Mouse (Mus musculus): Measurements from ENCODE around the gene Olfr707. TPM values are rescaled to one million over a fixed set of nuclear protein-coding genes. Genes with fewer than 3 reads are reported as not detected.

The Olfr707 gene
- polyA plus RNA-seq, 1 experiment, result not detected

DNA sequence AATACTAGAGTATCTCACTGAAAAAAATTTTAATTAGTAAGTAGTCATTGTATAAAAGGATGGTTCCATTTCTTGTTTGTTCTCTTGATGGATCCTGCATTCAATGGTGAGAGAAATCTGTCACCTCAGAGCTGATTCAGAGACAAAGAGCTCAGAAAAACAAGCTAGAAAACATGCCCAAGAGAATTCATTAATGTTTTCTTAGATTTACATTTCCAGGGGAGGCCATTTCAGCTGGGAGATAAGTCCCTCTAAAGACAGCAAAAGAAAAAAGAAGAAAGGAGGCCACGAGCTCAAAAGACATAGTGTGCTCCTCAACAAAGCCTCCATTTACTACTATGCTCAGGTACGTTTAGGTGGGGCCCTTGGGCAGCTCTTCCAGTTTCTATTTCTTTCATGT lies 58.0 kb downstream of the Olfr707 start, which contains the start of gene Olfr703:
Gene Olfr703, plus strand, starts transcription at position 301 of the 400 bp plus-strand sequence.
- H3K27me3 ChIP-seq (ENCODE audit: control insufficient read depth, insufficient read depth, low read length), result no peaks in the 10 kb centered on the region
- H3K36me3 ChIP-seq (ENCODE audit: control insufficient read depth, insufficient read depth, low read length), result no peaks in the 10 kb centered on the region
- H3K27ac ChIP-seq (ENCODE audit: insufficient read depth, low read depth, low read length), result no peak within 1 kb of the TSS
- 21% methylated on average over 2 of the region's 2 CpGs for WGBS
- H3K4me1 ChIP-seq (ENCODE audit: control insufficient read depth, insufficient read depth, insufficient read length, low read length), result no peaks in the 10 kb centered on the region
- no peak for TF ChIP-seq POLR2A (IDR thresholded peaks at IDR 0.05; ENCODE audit: low read depth, low read length)
- H3K4me3 ChIP-seq (ENCODE audit: low read depth, low read length), result no peak within 1 kb of the TSS

Other genes with a start within 250 kb of the Olfr707 start
- gene Olfr693, start 220.7 kb downstream of the Olfr707 start, polyA plus RNA-seq (2012; rRNA removed), result not detected in 2 replicates
- not detected in 2 replicates for gene Olfr694, start 209.4 kb downstream of the Olfr707 start, polyA plus RNA-seq (2012; rRNA removed)
- not detected in 2 replicates for gene Olfr695, start 184.8 kb downstream of the Olfr707 start, polyA plus RNA-seq (2012; rRNA removed)
- gene Olfr697, start 158.8 kb downstream of the Olfr707 start, polyA plus RNA-seq (2012; rRNA removed), result not detected in 2 replicates
- gene Olfr698, start 145.8 kb downstream of the Olfr707 start, polyA plus RNA-seq (2012; rRNA removed), result not detected in 2 replicates
- gene Olfr699, start 108.0 kb downstream of the Olfr707 start, polyA plus RNA-seq (2012; rRNA removed), result not detected in 2 replicates
- not detected in 2 replicates for gene Olfr700, start 92.4 kb downstream of the Olfr707 start, polyA plus RNA-seq (2012; rRNA removed)
- gene Olfr701, start 87.1 kb downstream of the Olfr707 start, polyA plus RNA-seq (2012; rRNA removed), result not detected in 2 replicates
- not detected in 2 replicates for gene Olfr702, start 67.3 kb downstream of the Olfr707 start, polyA plus RNA-seq (2012; rRNA removed)
- gene Olfr703, start 57.9 kb downstream of the Olfr707 start, polyA plus RNA-seq (2012; rRNA removed), result not detected in 2 replicates
- gene Olfr704, start 38.1 kb downstream of the Olfr707 start, polyA plus RNA-seq (2012; rRNA removed), result not detected in 2 replicates
- gene Olfr705, start 24.4 kb downstream of the Olfr707 start, polyA plus RNA-seq (2012; rRNA removed), result not detected in 2 replicates
- not detected in 2 replicates for gene Olfr706, start 13.1 kb downstream of the Olfr707 start, polyA plus RNA-seq (2012; rRNA removed)
- gene Olfr1532-ps1, start 6.8 kb upstream of the Olfr707 start, polyA plus RNA-seq (2012; rRNA removed), result not detected in 2 replicates
- not detected in 2 replicates for gene Olfr709-ps1, start 31.0 kb upstream of the Olfr707 start, polyA plus RNA-seq (2012; rRNA removed)
- gene Olfr710, start 47.1 kb upstream of the Olfr707 start, polyA plus RNA-seq (2012; rRNA removed), result not detected in 2 replicates
- not detected in 2 replicates for gene Olfr6, start 62.7 kb upstream of the Olfr707 start, polyA plus RNA-seq (2012; rRNA removed)
- not detected in 2 replicates for gene Olfr711, start 74.2 kb upstream of the Olfr707 start, polyA plus RNA-seq (2012; rRNA removed)
- gene Olfr2, start 104.8 kb upstream of the Olfr707 start, polyA plus RNA-seq (2012; rRNA removed), result not detected in 2 replicates
- gene Olfr713, start 129.9 kb upstream of the Olfr707 start, polyA plus RNA-seq (2012; rRNA removed), result not detected in 2 replicates
- not detected in 2 replicates for gene Olfr714, start 169.7 kb upstream of the Olfr707 start, polyA plus RNA-seq (2012; rRNA removed)
- not detected in 2 replicates for gene Olfr17, start 192.0 kb upstream of the Olfr707 start, polyA plus RNA-seq (2012; rRNA removed)
- not detected in 2 replicates for gene Olfr715b, start 209.1 kb upstream of the Olfr707 start, polyA plus RNA-seq (2012; rRNA removed)
- gene Olfr715, start 229.8 kb upstream of the Olfr707 start, polyA plus RNA-seq (2012; rRNA removed), result not detected in 2 replicates
- not detected in 2 replicates for gene Olfr716, start 237.1 kb upstream of the Olfr707 start, polyA plus RNA-seq (2012; rRNA removed)